Mouse (Mus musculus) cerebellum, adult 2 months (tissue): Measurements from ENCODE around the gene Casc3.

Experiments
- CTCF ChIP-seq: fragments of 200-500 bp; IDR thresholded peaks from 2 replicates; pipeline ENCODE4 v1.5.1; 2011; ENCODE audit warnings: low read depth, mild to moderate bottlenecking, control low read depth, low read length, moderate library complexity, borderline replicate concordance; ENCODE audit not compliant: insufficient read depth
- POLR2A ChIP-seq: fragments of 200-500 bp; IDR thresholded peaks from 2 replicates; pipeline ENCODE4 v1.6.1; 2011; ENCODE audit warnings: low read length, control low read depth, borderline replicate concordance; ENCODE audit not compliant: insufficient read depth

GRCm38 (mm10) chr11:98863028-98863750 is 58.5 kb downstream of the Casc3 start, which contains the start of gene Wipf2:
- TF ChIP-seq POLR2A (peak; percentile 91), CTCF (peak; percentile 58; the same call in 1 of the 2 replicates)
